Comparison of ENCODE assay signal across 9 mouse cellular contexts in genomic region chr12:51118021-51118694, GRCm38 (mm10).
DNase-seq lines count a peak whose midpoint lies in the region; ATAC-seq lines count a peak whose summit lies in the region.
"Had no signal": no experiment of that assay in that cellular context is flagged by ENCODE, and none has a peak within 500 bp of the region (broad histone marks: within the 10 kb centered on the region; RNA-seq: fewer than 3 reads in every experiment).

No protein-coding gene starts in this region.

- H3K4me1 ChIP-seq in kidney, embryonic 15.5 days, result no peaks in the 10 kb centered on the region

- no peaks in the 10 kb centered on the region for H3K9me3 ChIP-seq in kidney, embryonic 15.5 days (replicated peaks)

- H3K4me3 ChIP-seq in kidney, embryonic 15.5 days (replicated peaks), result no peak overlapping the region
- H3K4me3 ChIP-seq: myocyte had no signal

- no peak overlapping the region for H3K9ac ChIP-seq in kidney, embryonic 15.5 days

- DNase-seq in kidney, adult 11 months, result peak; percentile 65
- DNase-seq in brain, embryonic 18.5 days (ENCODE audit: low read depth, low spot score), result peak; percentile 88
- DNase-seq in frontal cortex, postnatal 10 days (ENCODE audit: low spot score in 2 of 2), result peak; percentile 78 to 84
- peak; percentile 93 to 99 for DNase-seq in layer of hippocampus, postnatal 14 days (ENCODE audit: low spot score in 2 of 2)
- peak; percentile 90 to 92 for DNase-seq in right cerebral cortex, postnatal 36 days (ENCODE audit: low spot score in 2 of 2)
- DNase-seq in spleen, adult 12 weeks (ENCODE audit: low spot score), result no peak

- H3K36me3 ChIP-seq in kidney, embryonic 15.5 days, result no peaks in the 10 kb centered on the region

- no peaks in the 10 kb centered on the region for H3K27me3 ChIP-seq in kidney, embryonic 15.5 days

- H3K4me2 ChIP-seq in kidney, embryonic 15.5 days, result no peak overlapping the region

- no peak for ATAC-seq in kidney, embryonic 15.5 days (replicated peaks; ENCODE audit: low FRiP score)
- no peak for ATAC-seq in megakaryocyte, adult 5-6 weeks (ENCODE audit: poor library complexity, severe bottlenecking)

- WGBS in kidney, embryonic 15.5 days, result 91% methylated on average over 14 of the region's 14 CpGs

- H3K27ac ChIP-seq in kidney, embryonic 15.5 days, result no peak overlapping the region
